Mouse (Mus musculus): Measurements from ENCODE around the gene Cotl1. TPM values are rescaled to one million over a fixed set of nuclear protein-coding genes. Genes with fewer than 3 reads are reported as not detected.

Cotl1 gene
- polyA plus RNA-seq, 2 experiments: 147 to 212 TPM

DNA sequence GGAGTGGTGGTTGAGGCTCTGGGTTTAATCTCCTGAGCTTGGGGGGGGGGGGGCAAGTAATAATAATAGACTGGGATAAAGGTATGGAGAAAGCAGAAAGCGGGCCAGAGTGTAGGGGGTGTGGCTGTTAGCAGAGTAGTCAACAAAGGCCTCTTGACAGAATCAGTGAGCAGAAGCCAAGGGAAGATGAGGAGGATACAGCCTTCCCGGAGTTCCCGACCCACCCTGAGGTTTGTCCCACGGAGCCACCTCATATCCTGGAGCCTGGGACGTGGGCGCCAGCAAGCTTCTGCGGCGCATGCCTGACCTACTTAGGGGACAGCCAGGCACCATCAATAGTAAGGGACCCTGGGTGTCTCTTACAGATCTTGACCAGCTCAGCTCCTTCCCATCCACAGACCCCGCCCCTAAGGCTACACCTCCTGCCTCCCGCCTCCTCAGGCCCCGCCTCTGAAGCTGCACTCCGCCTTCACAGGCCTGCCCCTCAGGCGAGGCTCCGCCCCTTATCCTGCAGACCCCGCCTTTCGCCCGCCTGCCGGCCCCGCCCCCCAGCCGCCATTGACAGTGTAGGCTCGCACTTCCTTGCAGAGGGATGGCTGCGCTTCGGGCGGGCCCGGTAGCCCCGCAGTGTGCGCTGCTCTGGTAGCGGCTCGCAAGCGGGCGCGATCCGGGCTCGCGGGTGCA, 21.5 kb upstream of the Cotl1 start, which contains the start of gene Klhl36:
Gene Klhl36 (plus strand): TSS at position 561 of the 684 bp plus-strand sequence.
- Histone ChIP-seq H3K9ac (ENCODE audit: low read depth, low read length, severe bottlenecking) (peak within 1 kb of the TSS; percentile 75), H3K27ac (replicated peaks; ENCODE audit: low read depth, low read length) (no peak within 1 kb of the TSS), H3K36me3 (ENCODE audit: control insufficient read depth, insufficient read depth, low read length) (no peaks in the 10 kb centered on the region), H3K27me3 (ENCODE audit: control insufficient read depth, insufficient read depth, low read length) (peaks cover 12% of the 10 kb centered on the region), H3K9me3 (ENCODE audit: control insufficient read depth, low read length) (no peaks in the 10 kb centered on the region), H3K4me2 (replicated peaks; ENCODE audit: low read depth, low read length, severe bottlenecking) (peak within 1 kb of the TSS; percentile 89), H3K4me1 (ENCODE audit: control insufficient read depth, insufficient read depth, low read length) (peaks cover 8% of the 10 kb centered on the region), H3K4me3 (replicated peaks; ENCODE audit: low read length) (peak within 1 kb of the TSS; percentile 76)
- WGBS: 2% methylated on average over 28 of the region's 35 CpGs
- ATAC-seq (ENCODE audit: low FRiP score, low read depth): peak; percentile 97
- TF ChIP-seq POLR2A (IDR thresholded peaks at IDR 0.05; ENCODE audit: borderline replicate concordance, extremely low read depth, insufficient read depth, insufficient read length): 0 out of 2 replicates have a peak, but pooled peaks have one; percentile 30
- peak; percentile 89 for DNase-seq (ENCODE audit: low spot score)

DNA sequence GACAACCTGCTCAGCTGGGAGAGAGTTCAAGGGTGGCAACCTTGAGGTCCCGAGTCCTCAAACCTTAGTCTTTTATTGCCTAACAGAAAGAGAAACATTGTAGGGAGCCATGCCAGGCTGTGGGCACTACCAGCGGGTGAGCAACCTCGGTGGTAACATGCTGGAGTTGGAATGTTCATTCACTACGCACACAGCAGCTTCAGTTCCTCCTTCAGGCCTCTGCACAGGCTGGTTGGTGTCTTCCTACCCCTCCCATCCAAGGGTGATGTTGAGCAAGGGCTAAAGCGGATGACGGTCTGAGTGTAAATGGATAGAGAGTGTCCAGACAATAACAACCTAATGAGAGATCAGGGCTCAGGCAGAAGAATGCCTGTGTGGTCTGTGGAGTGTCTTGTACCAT, 17.4 kb upstream of the Cotl1 start:
- WGBS: 64% methylated on average over 6 of the region's 6 CpGs
- no peaks in the 10 kb centered on the region for H3K36me3 ChIP-seq (ENCODE audit: control insufficient read depth, insufficient read depth, low read length)
- no peak overlapping the region for H3K27ac ChIP-seq (replicated peaks; ENCODE audit: low read depth, low read length)
- DNase-seq (ENCODE audit: low spot score): no peak
- H3K4me2 ChIP-seq (replicated peaks; ENCODE audit: low read depth, low read length, severe bottlenecking): no peak overlapping the region
- H3K9me3 ChIP-seq (ENCODE audit: control insufficient read depth, low read length): no peaks in the 10 kb centered on the region
- no peak for ATAC-seq (ENCODE audit: low FRiP score, low read depth)
- H3K27me3 ChIP-seq (ENCODE audit: control insufficient read depth, insufficient read depth, low read length): 0 out of 2 replicates have a peak, but pooled peaks cover 4% of the 10 kb centered on the region
- no peak for TF ChIP-seq POLR2A (IDR thresholded peaks at IDR 0.05; ENCODE audit: borderline replicate concordance, extremely low read depth, insufficient read depth, insufficient read length)
- peaks cover 6% of the 10 kb centered on the region; the same call in 1 of the 2 replicates for H3K4me1 ChIP-seq (ENCODE audit: control insufficient read depth, insufficient read depth, low read length)
- H3K4me3 ChIP-seq (replicated peaks; ENCODE audit: low read length): no peak overlapping the region
- no peak overlapping the region for H3K9ac ChIP-seq (ENCODE audit: low read depth, low read length, severe bottlenecking)

DNA sequence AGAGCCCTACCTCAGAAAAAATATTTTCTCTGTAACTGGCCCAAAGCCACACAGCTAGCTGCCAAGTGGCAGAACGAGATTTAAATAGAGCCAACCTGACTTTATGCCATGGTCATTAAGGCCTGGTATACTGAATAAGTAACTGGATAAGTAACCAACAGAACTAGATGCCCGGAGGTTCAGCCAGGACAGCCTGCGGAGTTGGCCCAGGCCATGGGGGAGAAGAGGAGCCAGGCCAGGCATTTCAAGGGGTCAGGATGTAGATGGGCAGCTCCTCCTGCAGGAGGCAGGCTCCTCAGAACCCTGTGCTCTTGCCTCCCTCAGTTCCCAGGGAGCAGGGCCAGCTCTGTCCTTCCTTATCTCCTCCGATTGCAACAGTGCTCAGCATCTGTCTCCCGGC, 15.3 kb upstream of the Cotl1 start:
- Histone ChIP-seq H3K4me1 (ENCODE audit: control insufficient read depth, insufficient read depth, low read length) (no peaks in the 10 kb centered on the region), H3K4me2 (replicated peaks; ENCODE audit: low read depth, low read length, severe bottlenecking) (no peak overlapping the region), H3K27ac (replicated peaks; ENCODE audit: low read depth, low read length) (no peak overlapping the region), H3K4me3 (replicated peaks; ENCODE audit: low read length) (no peak overlapping the region), H3K9me3 (ENCODE audit: control insufficient read depth, low read length) (no peaks in the 10 kb centered on the region), H3K9ac (ENCODE audit: low read depth, low read length, severe bottlenecking) (no peak overlapping the region), H3K27me3 (ENCODE audit: control insufficient read depth, insufficient read depth, low read length) (0 out of 2 replicates have a peak, but pooled peaks cover 4% of the 10 kb centered on the region), H3K36me3 (ENCODE audit: control insufficient read depth, insufficient read depth, low read length) (no peaks in the 10 kb centered on the region)
- no peak for ATAC-seq (ENCODE audit: low FRiP score, low read depth)
- no peak for DNase-seq (ENCODE audit: low spot score)
- no peak for TF ChIP-seq POLR2A (IDR thresholded peaks at IDR 0.05; ENCODE audit: borderline replicate concordance, extremely low read depth, insufficient read depth, insufficient read length)
- WGBS: 83% methylated on average over 5 of the region's 5 CpGs

DNA sequence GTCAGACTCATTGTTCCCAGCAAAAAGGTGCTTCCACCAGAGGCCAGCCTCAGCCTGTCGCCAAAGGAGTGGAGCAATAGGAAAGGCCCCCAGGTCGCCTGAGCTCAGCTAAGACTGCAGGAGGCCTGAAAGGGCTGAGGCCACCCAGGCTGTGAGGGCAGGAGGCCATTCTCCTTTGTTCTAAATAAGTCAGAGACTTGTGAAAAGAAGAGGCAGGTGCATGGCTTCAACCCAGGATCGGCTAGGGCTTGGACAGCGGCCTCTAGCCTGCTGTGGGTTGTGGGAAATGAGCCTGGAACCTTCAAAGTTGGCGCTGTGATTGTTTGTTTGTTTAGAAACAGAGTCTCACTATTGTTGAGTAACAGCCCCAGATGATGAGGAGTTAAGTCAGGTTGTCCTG, 13.7 kb upstream of the Cotl1 start:
- no peak for DNase-seq (ENCODE audit: low spot score)
- no peaks in the 10 kb centered on the region for H3K36me3 ChIP-seq (ENCODE audit: control insufficient read depth, insufficient read depth, low read length)
- H3K4me1 ChIP-seq (ENCODE audit: control insufficient read depth, insufficient read depth, low read length): no peaks in the 10 kb centered on the region
- H3K9me3 ChIP-seq (ENCODE audit: control insufficient read depth, low read length): no peaks in the 10 kb centered on the region
- no peaks in the 10 kb centered on the region for H3K27me3 ChIP-seq (ENCODE audit: control insufficient read depth, insufficient read depth, low read length)
- TF ChIP-seq POLR2A (IDR thresholded peaks at IDR 0.05; ENCODE audit: borderline replicate concordance, extremely low read depth, insufficient read depth, insufficient read length): no peak
- no peak overlapping the region for H3K9ac ChIP-seq (ENCODE audit: low read depth, low read length, severe bottlenecking)
- 54% methylated on average over 5 of the region's 5 CpGs for whole genome bisulfite sequencing
- no peak overlapping the region for H3K4me2 ChIP-seq (replicated peaks; ENCODE audit: low read depth, low read length, severe bottlenecking)
- ATAC-seq (ENCODE audit: low FRiP score, low read depth): no peak
- H3K27ac ChIP-seq (replicated peaks; ENCODE audit: low read depth, low read length): no peak overlapping the region
- no peak overlapping the region for H3K4me3 ChIP-seq (replicated peaks; ENCODE audit: low read length)

DNA sequence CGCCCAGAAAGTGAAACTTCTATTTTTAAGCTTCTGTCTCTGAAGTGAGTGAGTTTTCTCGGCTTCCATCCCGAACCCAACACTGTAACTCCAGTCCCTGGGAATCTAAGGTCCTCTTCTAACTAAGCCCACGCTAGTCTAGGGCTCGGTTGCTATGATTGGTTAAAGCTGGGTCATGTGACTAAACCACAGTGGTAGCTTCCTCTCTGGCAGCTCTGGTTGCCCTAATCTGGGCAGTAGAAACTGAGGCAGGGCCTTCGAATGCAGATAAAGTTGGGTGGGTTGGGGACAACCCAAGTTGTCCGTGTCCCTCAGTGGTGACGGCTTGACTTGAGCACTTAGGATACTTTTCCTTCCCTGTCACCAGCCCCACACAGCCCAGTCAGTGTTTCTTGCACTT, 13.2 kb upstream of the Cotl1 start:
- ATAC-seq (ENCODE audit: low FRiP score, low read depth) (no peak), DNase-seq (ENCODE audit: low spot score) (no peak)
- Histone ChIP-seq H3K4me2 (replicated peaks; ENCODE audit: low read depth, low read length, severe bottlenecking) (no peak overlapping the region), H3K27me3 (ENCODE audit: control insufficient read depth, insufficient read depth, low read length) (no peaks in the 10 kb centered on the region), H3K9ac (ENCODE audit: low read depth, low read length, severe bottlenecking) (no peak overlapping the region), H3K4me1 (ENCODE audit: control insufficient read depth, insufficient read depth, low read length) (no peaks in the 10 kb centered on the region), H3K4me3 (replicated peaks; ENCODE audit: low read length) (no peak overlapping the region), H3K9me3 (ENCODE audit: control insufficient read depth, low read length) (no peaks in the 10 kb centered on the region), H3K36me3 (ENCODE audit: control insufficient read depth, insufficient read depth, low read length) (no peaks in the 10 kb centered on the region), H3K27ac (replicated peaks; ENCODE audit: low read depth, low read length) (no peak overlapping the region)
- WGBS: 73% methylated on average over 8 of the region's 8 CpGs
- no peak for TF ChIP-seq POLR2A (IDR thresholded peaks at IDR 0.05; ENCODE audit: borderline replicate concordance, extremely low read depth, insufficient read depth, insufficient read length)

Data from limb, embryonic 14.5 days (tissue).